Mouse (Mus musculus): ENCODE results near the gene Mgat5. TPM values are rescaled to one million over a fixed set of nuclear protein-coding genes. Genes with fewer than 3 reads are reported as not detected.

Mgat5 gene
- total RNA-seq, 1 experiment = 11.0 TPM

DNA sequence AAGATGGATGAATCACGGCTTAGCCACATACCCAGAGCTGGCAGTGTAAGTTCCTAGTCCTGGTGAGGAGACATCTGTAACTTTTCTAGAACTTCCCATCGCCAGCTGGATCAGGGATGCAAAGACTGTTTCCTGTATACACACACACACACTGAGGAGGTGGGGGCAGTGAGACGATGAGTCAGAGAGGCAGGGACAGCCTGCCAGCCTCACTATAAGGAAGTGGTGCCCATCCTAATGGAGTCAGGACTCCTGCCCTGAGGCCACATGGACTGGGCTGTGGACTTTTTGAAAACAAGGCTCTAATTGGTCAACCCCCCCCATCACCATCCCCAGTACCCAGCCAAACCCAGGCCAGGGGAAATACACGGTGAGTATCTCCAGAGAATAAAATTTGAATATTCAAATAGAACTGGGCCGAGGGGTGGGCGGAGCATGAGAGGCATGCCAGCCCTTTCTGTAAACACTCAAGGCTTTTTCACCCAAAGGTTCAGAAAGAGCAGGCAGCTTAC lies 220.3 kb downstream of the Mgat5 start:
- no peaks in the 10 kb centered on the region for H3K9me3 ChIP-seq (ENCODE audit: control insufficient read depth, insufficient read depth, low read depth, low read length)
- no peak overlapping the region for H3K4me3 ChIP-seq (ENCODE audit: insufficient read depth in 1 of 2, low read depth in 1 of 2, low read length in 2 of 2, poor library complexity in 1 of 2, severe bottlenecking in 1 of 2)
- in situ Hi-C loops (cut with MboI; ENCODE audit: low sequenced_read_pairs in 2 of 2, unreplicated experiment in 2 of 2) = no loop called here
- DNase-seq (ENCODE audit: low read depth, low spot score) = no peak
- H3K27ac ChIP-seq (ENCODE audit: insufficient read depth, low read depth, low read length, poor library complexity, severe bottlenecking) = no peak overlapping the region
- no peak for TF ChIP-seq MAFK (IDR thresholded peaks at IDR 0.05; ENCODE audit: insufficient read depth, low read depth, low read length)
- TF ChIP-seq HCFC1 (IDR thresholded peaks at IDR 0.05; ENCODE audit: borderline replicate concordance, insufficient read depth, low read length) = no peak
- no peak for TF ChIP-seq ZC3H11A (IDR thresholded peaks at IDR 0.05; ENCODE audit: borderline replicate concordance, low read depth, low read length)
- TF ChIP-seq CHD2 (IDR thresholded peaks at IDR 0.05; ENCODE audit: low read depth, low read length) = no peak
- TF ChIP-seq ZNF384 (IDR thresholded peaks at IDR 0.05; ENCODE audit: low read depth, low read length) = no peak
- no peak overlapping the region for H3K9ac ChIP-seq (ENCODE audit: insufficient read depth, low read depth, low read length, poor library complexity, severe bottlenecking)
- H3K4me1 ChIP-seq (ENCODE audit: control insufficient read depth in 2 of 2, insufficient read depth in 2 of 2, low read length in 2 of 2, poor library complexity in 1 of 2) = peaks cover 0 to 7% of the 10 kb centered on the region in 2 experiments; a peak in 2 of 4 replicates
- no peaks in the 10 kb centered on the region for H3K36me3 ChIP-seq (ENCODE audit: control insufficient read depth, insufficient read depth, low read length, poor library complexity, severe bottlenecking)

DNA sequence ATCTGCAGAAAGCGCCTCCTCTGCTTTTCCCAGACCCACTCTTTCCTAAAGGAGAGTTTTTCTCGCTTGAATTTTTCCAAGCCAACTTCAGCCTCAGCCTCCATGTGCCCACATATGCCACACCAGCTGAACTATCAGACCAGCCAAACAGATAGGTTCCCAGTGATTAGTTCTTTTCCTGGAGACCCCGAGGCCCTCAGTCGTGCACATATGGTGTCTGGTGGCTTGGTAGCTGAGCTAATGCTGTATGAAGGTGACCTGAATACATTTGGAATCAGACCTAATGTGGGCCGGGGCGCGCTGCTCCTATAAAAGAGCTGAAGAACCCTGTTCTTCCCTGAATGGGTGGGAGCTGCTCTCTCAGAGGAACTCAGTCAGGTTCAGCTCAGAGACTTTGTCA lies 225.5 kb downstream of the Mgat5 start:
- Histone ChIP-seq H3K9ac (ENCODE audit: insufficient read depth, low read depth, low read length, poor library complexity, severe bottlenecking) (no peak overlapping the region), H3K27ac (ENCODE audit: insufficient read depth, low read depth, low read length, poor library complexity, severe bottlenecking) (no peak overlapping the region), H3K4me1 (ENCODE audit: control insufficient read depth in 2 of 2, insufficient read depth in 2 of 2, low read length in 2 of 2, poor library complexity in 1 of 2) (no peaks in the 10 kb centered on the region), H3K36me3 (ENCODE audit: control insufficient read depth, insufficient read depth, low read length, poor library complexity, severe bottlenecking) (no peaks in the 10 kb centered on the region), H3K4me3 (ENCODE audit: insufficient read depth in 1 of 2, low read depth in 1 of 2, low read length in 2 of 2, poor library complexity in 1 of 2, severe bottlenecking in 1 of 2) (no peak overlapping the region), H3K9me3 (ENCODE audit: control insufficient read depth, insufficient read depth, low read depth, low read length) (no peaks in the 10 kb centered on the region)
- no peak for TF ChIP-seq HCFC1 (IDR thresholded peaks at IDR 0.05; ENCODE audit: borderline replicate concordance, insufficient read depth, low read length)
- TF ChIP-seq ZC3H11A (IDR thresholded peaks at IDR 0.05; ENCODE audit: borderline replicate concordance, low read depth, low read length) = no peak
- no peak for TF ChIP-seq ZNF384 (IDR thresholded peaks at IDR 0.05; ENCODE audit: low read depth, low read length)
- TF ChIP-seq MAFK (IDR thresholded peaks at IDR 0.05; ENCODE audit: insufficient read depth, low read depth, low read length) = no peak
- TF ChIP-seq CHD2 (IDR thresholded peaks at IDR 0.05; ENCODE audit: low read depth, low read length) = no peak
- in situ Hi-C loops (cut with MboI; ENCODE audit: low sequenced_read_pairs in 2 of 2, unreplicated experiment in 2 of 2) = no loop called here
- DNase-seq (ENCODE audit: low read depth, low spot score) = no peak

DNA sequence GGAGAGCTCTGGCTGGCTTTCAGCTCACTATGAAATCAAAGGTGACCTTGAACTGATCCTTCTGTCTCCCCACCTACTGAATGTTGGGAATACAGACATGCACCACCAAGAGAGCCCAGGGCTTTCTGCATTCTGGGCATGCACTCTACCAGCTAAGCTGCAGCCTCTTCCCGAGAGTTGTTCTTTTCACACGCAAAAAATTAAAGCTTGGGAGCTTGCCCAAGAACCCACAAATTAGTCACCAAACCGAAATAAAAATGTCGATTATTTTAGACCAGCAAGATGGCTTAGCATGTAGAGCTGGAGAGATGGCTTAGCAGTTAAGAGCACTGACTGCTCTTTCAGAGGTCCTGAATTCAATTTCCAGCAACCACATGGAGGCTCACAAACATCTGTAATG lies 230.0 kb downstream of the Mgat5 start:
- Histone ChIP-seq H3K4me1 (ENCODE audit: control insufficient read depth in 2 of 2, insufficient read depth in 2 of 2, low read length in 2 of 2, poor library complexity in 1 of 2) (0 out of 4 replicates have a peak, but pooled peaks cover 0 to 4% of the 10 kb centered on the region in 2 experiments), H3K4me3 (ENCODE audit: insufficient read depth in 1 of 2, low read depth in 1 of 2, low read length in 2 of 2, poor library complexity in 1 of 2, severe bottlenecking in 1 of 2) (no peak overlapping the region), H3K9ac (ENCODE audit: insufficient read depth, low read depth, low read length, poor library complexity, severe bottlenecking) (no peak overlapping the region), H3K36me3 (ENCODE audit: control insufficient read depth, insufficient read depth, low read length, poor library complexity, severe bottlenecking) (0 out of 2 replicates have a peak, but pooled peaks cover 1% of the 10 kb centered on the region), H3K9me3 (ENCODE audit: control insufficient read depth, insufficient read depth, low read depth, low read length) (no peaks in the 10 kb centered on the region), H3K27ac (ENCODE audit: insufficient read depth, low read depth, low read length, poor library complexity, severe bottlenecking) (no peak overlapping the region)
- in situ Hi-C loops (cut with MboI; ENCODE audit: low sequenced_read_pairs in 2 of 2, unreplicated experiment in 2 of 2) = no loop called here
- DNase-seq (ENCODE audit: low read depth, low spot score) = no peak
- TF ChIP-seq HCFC1 (IDR thresholded peaks at IDR 0.05; ENCODE audit: borderline replicate concordance, insufficient read depth, low read length) (no peak), ZNF384 (IDR thresholded peaks at IDR 0.05; ENCODE audit: low read depth, low read length) (no peak), ZC3H11A (IDR thresholded peaks at IDR 0.05; ENCODE audit: borderline replicate concordance, low read depth, low read length) (no peak), MAFK (IDR thresholded peaks at IDR 0.05; ENCODE audit: insufficient read depth, low read depth, low read length) (no peak), CHD2 (IDR thresholded peaks at IDR 0.05; ENCODE audit: low read depth, low read length) (no peak)

DNA sequence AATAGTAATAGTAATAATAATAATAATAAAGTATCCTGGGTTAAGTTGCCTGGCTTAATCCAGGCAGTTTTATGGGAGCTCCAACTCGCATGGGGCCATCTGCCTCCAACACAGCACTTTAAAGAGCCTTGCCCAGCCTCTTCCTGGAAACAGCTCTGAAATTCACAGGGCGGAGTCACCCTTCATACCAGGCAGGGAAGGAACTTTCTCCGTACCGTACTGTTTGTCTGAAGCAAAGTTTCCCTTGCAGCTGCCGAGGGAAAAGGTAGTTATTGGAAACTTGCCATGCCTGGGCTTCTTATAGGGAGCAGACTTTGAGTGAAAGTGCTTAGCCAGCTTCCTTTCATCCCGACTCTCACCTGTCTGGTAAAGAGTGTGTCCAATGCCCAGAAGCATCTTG lies 232.3 kb downstream of the Mgat5 start:
- no peak overlapping the region for H3K4me3 ChIP-seq (ENCODE audit: insufficient read depth in 1 of 2, low read depth in 1 of 2, low read length in 2 of 2, poor library complexity in 1 of 2, severe bottlenecking in 1 of 2)
- no peaks in the 10 kb centered on the region for H3K9me3 ChIP-seq (ENCODE audit: control insufficient read depth, insufficient read depth, low read depth, low read length)
- TF ChIP-seq HCFC1 (IDR thresholded peaks at IDR 0.05; ENCODE audit: borderline replicate concordance, insufficient read depth, low read length) (no peak), MAFK (IDR thresholded peaks at IDR 0.05; ENCODE audit: insufficient read depth, low read depth, low read length) (no peak)
- 0 out of 2 replicates have a peak, but pooled peaks cover 2% of the 10 kb centered on the region for H3K36me3 ChIP-seq (ENCODE audit: control insufficient read depth, insufficient read depth, low read length, poor library complexity, severe bottlenecking)
- DNase-seq (ENCODE audit: low read depth, low spot score) = no peak
- H3K9ac ChIP-seq (ENCODE audit: insufficient read depth, low read depth, low read length, poor library complexity, severe bottlenecking) = no peak overlapping the region
- 0 out of 4 replicates have a peak, but pooled peaks cover 0 to 4% of the 10 kb centered on the region in 2 experiments for H3K4me1 ChIP-seq (ENCODE audit: control insufficient read depth in 2 of 2, insufficient read depth in 2 of 2, low read length in 2 of 2, poor library complexity in 1 of 2)
- no peak overlapping the region for H3K27ac ChIP-seq (ENCODE audit: insufficient read depth, low read depth, low read length, poor library complexity, severe bottlenecking)
- in situ Hi-C loops (cut with MboI; ENCODE audit: low sequenced_read_pairs in 2 of 2, unreplicated experiment in 2 of 2) = no loop called here

DNA sequence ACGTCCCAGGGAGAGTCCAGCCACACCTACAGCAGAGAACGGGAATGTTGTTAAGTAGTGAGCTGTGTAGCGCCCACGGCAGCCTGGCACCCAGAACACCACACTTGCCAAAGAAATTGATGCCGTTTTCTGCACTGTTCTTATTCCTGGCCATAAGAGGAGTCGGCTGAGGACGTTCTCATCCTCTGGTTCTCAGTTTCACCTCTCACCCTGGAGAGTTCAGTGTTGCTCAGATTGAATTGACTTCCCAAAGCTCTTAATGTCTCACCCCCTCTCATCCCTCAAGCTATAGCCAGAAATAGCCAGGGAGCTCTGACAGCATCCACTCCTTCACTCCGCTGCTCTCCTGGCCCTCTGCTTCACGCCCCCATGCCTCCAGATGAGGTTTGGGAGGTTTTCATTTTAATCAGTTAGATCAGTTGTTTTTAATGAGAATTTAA lies 234.7 kb downstream of the Mgat5 start:
- in situ Hi-C loops (cut with MboI; ENCODE audit: low sequenced_read_pairs in 2 of 2, unreplicated experiment in 2 of 2) = no loop called here
- no peak for DNase-seq (ENCODE audit: low read depth, low spot score)
- Histone ChIP-seq H3K9me3 (ENCODE audit: control insufficient read depth, insufficient read depth, low read depth, low read length) (no peaks in the 10 kb centered on the region), H3K36me3 (ENCODE audit: control insufficient read depth, insufficient read depth, low read length, poor library complexity, severe bottlenecking) (0 out of 2 replicates have a peak, but pooled peaks cover 2% of the 10 kb centered on the region), H3K4me1 (ENCODE audit: control insufficient read depth in 2 of 2, insufficient read depth in 2 of 2, low read length in 2 of 2, poor library complexity in 1 of 2) (0 out of 4 replicates have a peak, but pooled peaks cover 0 to 4% of the 10 kb centered on the region in 2 experiments), H3K4me3 (ENCODE audit: insufficient read depth in 1 of 2, low read depth in 1 of 2, low read length in 2 of 2, poor library complexity in 1 of 2, severe bottlenecking in 1 of 2) (no peak overlapping the region), H3K27ac (ENCODE audit: insufficient read depth, low read depth, low read length, poor library complexity, severe bottlenecking) (no peak overlapping the region), H3K9ac (ENCODE audit: insufficient read depth, low read depth, low read length, poor library complexity, severe bottlenecking) (no peak overlapping the region)
- TF ChIP-seq CHD2 (IDR thresholded peaks at IDR 0.05; ENCODE audit: low read depth, low read length) (no peak), MAFK (IDR thresholded peaks at IDR 0.05; ENCODE audit: insufficient read depth, low read depth, low read length) (no peak), ZC3H11A (IDR thresholded peaks at IDR 0.05; ENCODE audit: borderline replicate concordance, low read depth, low read length) (no peak), HCFC1 (IDR thresholded peaks at IDR 0.05; ENCODE audit: borderline replicate concordance, insufficient read depth, low read length) (no peak), ZNF384 (IDR thresholded peaks at IDR 0.05; ENCODE audit: low read depth, low read length) (no peak)
